Mouse (Mus musculus) kidney, adult 8-10 months (tissue): ENCODE results near the gene Tas1r2.
A peak's percentile ranks its signal among the peaks of the same experiment; 100 is the strongest.

Experiments used
- DNase-seq, 2 experiments: peaks; one replicate each; pipeline ENCODE4 v3.0.0; 2022

Tas1r2 gene

GRCm38 (mm10) chr4:139639801-139640200 is 13.5 kb upstream of the Tas1r2 start:
- peak in 1 of 2 experiments; percentile 62 for DNase-seq

GRCm38 (mm10) chr4:139640333-139640732 is 13.0 kb upstream of the Tas1r2 start:
- no peak for DNase-seq

GRCm38 (mm10) chr4:139640775-139641174 is 12.6 kb upstream of the Tas1r2 start:
- no peak for DNase-seq

GRCm38 (mm10) chr4:139641829-139642425 is 11.4 kb upstream of the Tas1r2 start:
- no peak for DNase-seq

- DNase-seq = peak; percentile 55 to 78
Measured at GRCm38 (mm10) chr4:139643972-139644371, 9.4 kb upstream of the Tas1r2 start.

GRCm38 (mm10) chr4:139646916-139647315 is 6.4 kb upstream of the Tas1r2 start:
- DNase-seq = no peak

- DNase-seq = no peak
Measured at GRCm38 (mm10) chr4:139650086-139650743, 3.1 kb upstream of the Tas1r2 start.

GRCm38 (mm10) chr4:139650907-139651306 is 2.4 kb upstream of the Tas1r2 start:
- no peak for DNase-seq

GRCm38 (mm10) chr4:139661897-139662296 is 8.6 kb downstream of the Tas1r2 start:
- no peak for DNase-seq

GRCm38 (mm10) chr4:139667632-139668031 is 14.3 kb downstream of the Tas1r2 start:
- peak; percentile 25 to 72 for DNase-seq

- DNase-seq = peak; percentile 33 to 68
Measured at GRCm38 (mm10) chr4:139669847-139670246, 16.5 kb downstream of the Tas1r2 start.

GRCm38 (mm10) chr4:139675696-139676095 is 22.4 kb downstream of the Tas1r2 start:
- DNase-seq = no peak

- peak; percentile 41 to 76 for DNase-seq
Measured at GRCm38 (mm10) chr4:139683728-139684638, 30.6 kb downstream of the Tas1r2 start.

- DNase-seq = peak; percentile 17 to 65
Measured at GRCm38 (mm10) chr4:139684639-139685017, 31.3 kb downstream of the Tas1r2 start.

GRCm38 (mm10) chr4:139688058-139688457 is 34.7 kb downstream of the Tas1r2 start:
- no peak for DNase-seq

- DNase-seq = no peak
Measured at GRCm38 (mm10) chr4:139689627-139690269, 36.4 kb downstream of the Tas1r2 start.

- DNase-seq = no peak
Measured at GRCm38 (mm10) chr4:139693315-139693714, 40.0 kb downstream of the Tas1r2 start.

GRCm38 (mm10) chr4:139697755-139698154 is 44.4 kb downstream of the Tas1r2 start:
- DNase-seq = no peak

GRCm38 (mm10) chr4:139698602-139699001 is 45.3 kb downstream of the Tas1r2 start:
- DNase-seq = no peak

GRCm38 (mm10) chr4:139702914-139703313 is 49.6 kb downstream of the Tas1r2 start:
- no peak for DNase-seq

- no peak for DNase-seq
Measured at GRCm38 (mm10) chr4:139703468-139703867, 50.1 kb downstream of the Tas1r2 start.

- no peak for DNase-seq
Measured at GRCm38 (mm10) chr4:139705986-139706385, 52.6 kb downstream of the Tas1r2 start.
